Mouse (Mus musculus) cortical plate, adult 2 months (tissue): ENCODE data around the gene Ddx21.

Experiments used
- CTCF ChIP-seq: fragments of 200-500 bp; IDR thresholded peaks from 2 replicates; pipeline ENCODE4 v1.5.1; 2011; ENCODE audit warnings: mild to moderate bottlenecking, control low read depth, low read length; ENCODE audit not compliant: insufficient read depth; ENCODE audit errors: extremely low read depth
- POLR2A ChIP-seq: fragments of 200-500 bp; IDR thresholded peaks from 2 replicates; pipeline ENCODE4 v1.6.1; 2011; ENCODE audit warnings: mild to moderate bottlenecking, low read length, control low read depth; ENCODE audit not compliant: insufficient read depth; ENCODE audit errors: extremely low read depth

GRCm38 (mm10) chr10:62542507-62542906 lies 59.6 kb downstream of the Ddx21 start:
- TF ChIP-seq POLR2A (no peak), CTCF (no peak)
